Mouse (Mus musculus) spleen, adult 2 months (tissue): ENCODE measurements at regions not wholly inside any gene's neighbourhood (a gene's known extent, or its start where the extent isn't known, plus 50 kb on each side); places are given as distances from the start of the nearest gene placed in this dataset.

Source experiments
- DNase-seq, 2 experiments: peaks; one replicate each; pipeline versions ENCODE4 v3.0.0 to v3.0.0-alpha.2; 2012 to 2021; ENCODE audit warnings: low spot score in 2 of 2, low read depth in 1 of 2
- H3K27ac ChIP-seq: fragments of 200-500 bp; 2 replicates; pipeline ENCODE4 v1.5.1; 2012; ENCODE audit warnings: low read length, inconsistent platforms; ENCODE audit not compliant: insufficient read depth
- H3K27me3 ChIP-seq: fragments of 200-500 bp; 2 replicates; pipeline ENCODE4 v1.6.1; 2012; ENCODE audit warnings: mild to moderate bottlenecking, moderate library complexity, low read length, inconsistent platforms; ENCODE audit not compliant: control insufficient read depth, insufficient read depth
- H3K36me3 ChIP-seq: fragments of 200-500 bp; 2 replicates; pipeline ENCODE4 v1.6.1; 2012; ENCODE audit warnings: mild to moderate bottlenecking, low read length, inconsistent platforms; ENCODE audit not compliant: control insufficient read depth, insufficient read depth
- H3K4me1 ChIP-seq: fragments of 200-500 bp; 2 replicates; pipeline ENCODE4 v1.6.1; 2011; ENCODE audit warnings: inconsistent platforms; ENCODE audit not compliant: control insufficient read depth, insufficient read depth, insufficient read length
- H3K4me3 ChIP-seq: fragments of 200-500 bp; 2 replicates; pipeline ENCODE4 v1.5.1; 2011; ENCODE audit warnings: mild to moderate bottlenecking, inconsistent platforms; ENCODE audit not compliant: insufficient read depth, insufficient read length; ENCODE audit errors: extremely low read depth
- CTCF ChIP-seq: fragments of 200-500 bp; IDR thresholded peaks from 2 replicates; pipeline ENCODE4 v1.5.1; 2011; ENCODE audit warnings: mild to moderate bottlenecking, inconsistent platforms; ENCODE audit not compliant: insufficient read depth, insufficient read length, insufficient replicate concordance; ENCODE audit errors: extremely low read depth
- POLR2A ChIP-seq: fragments of 200-500 bp; IDR thresholded peaks from 2 replicates; pipeline ENCODE4 v1.6.1; 2011; ENCODE audit warnings: low read depth, low read length, inconsistent platforms
- WGBS: fragments of 180-500 bp; shearing (Covaris S2); methylation state at CpG from one replicate; pipeline ENCODE4 v1.1.7; 2018; 5-methylcytosine and 5-hydroxymethylcytosine counted together

DNA sequence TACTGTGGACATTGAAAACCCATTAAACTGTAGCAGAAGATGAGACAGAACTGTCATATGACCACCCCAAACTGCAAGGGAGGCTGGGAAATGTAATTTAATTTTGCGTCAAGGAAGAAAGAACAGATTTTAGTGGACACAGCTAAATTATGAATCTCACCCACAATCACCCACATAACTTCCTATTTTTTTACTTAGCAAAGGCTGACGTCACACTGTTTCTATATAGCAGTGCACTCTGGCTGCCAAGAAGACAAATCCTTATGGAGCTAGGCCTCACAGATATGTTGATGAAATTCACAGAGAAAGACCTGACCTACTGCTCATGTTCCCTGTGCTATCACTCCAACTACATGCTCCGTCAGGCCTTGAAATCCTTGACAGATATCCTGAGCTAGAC is 118.5 kb upstream of the Lmo4 start:
- Histone ChIP-seq H3K36me3 (no peaks in the 10 kb centered on the region), H3K4me1 (no peaks in the 10 kb centered on the region), H3K4me3 (no peak overlapping the region), H3K27me3 (no peaks in the 10 kb centered on the region), H3K27ac (no peak overlapping the region)
- no peak for DNase-seq
- 89% methylated on average over 3 of the region's 3 CpGs for WGBS
- TF ChIP-seq POLR2A, result no peak
- no peak for TF ChIP-seq CTCF

DNA sequence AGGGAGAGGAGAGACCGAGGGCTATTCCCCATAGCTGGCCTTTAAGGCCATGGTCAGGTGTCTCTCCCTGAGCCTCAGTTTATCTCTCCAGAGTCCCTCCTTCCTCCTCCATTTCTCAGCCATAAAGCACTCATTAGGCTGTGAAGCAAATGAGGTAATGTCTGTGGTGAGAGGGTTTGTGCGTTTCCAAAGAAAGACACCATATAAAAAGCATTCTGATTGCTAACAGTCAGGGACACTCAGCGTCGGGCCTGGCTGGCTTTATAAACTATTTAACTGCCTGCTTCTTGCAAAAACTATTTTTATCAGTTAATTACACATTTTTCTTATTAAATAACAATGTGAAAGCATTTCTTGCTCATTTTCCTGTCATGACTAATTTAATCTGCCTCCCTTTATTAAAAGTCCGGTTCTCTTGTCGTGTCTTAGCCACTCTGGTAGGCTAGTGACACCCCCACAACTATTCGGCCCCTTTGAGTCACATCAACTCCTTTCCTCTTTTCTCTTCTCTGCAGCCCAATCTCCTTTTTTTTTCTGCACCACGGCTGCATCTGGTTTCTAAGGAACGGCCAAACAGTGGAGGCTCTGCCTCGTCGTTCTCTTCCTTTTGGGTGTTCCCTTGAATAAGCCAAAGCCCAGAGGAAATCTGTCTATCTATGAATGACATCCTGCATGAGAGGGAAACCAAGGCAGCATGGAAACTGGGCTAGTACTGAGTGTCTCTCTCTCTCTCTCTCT is 114.6 kb upstream of the Lmo4 start:
- H3K36me3 ChIP-seq, result no peaks in the 10 kb centered on the region
- H3K4me1 ChIP-seq, result no peaks in the 10 kb centered on the region
- no peak for TF ChIP-seq CTCF
- TF ChIP-seq POLR2A, result no peak
- H3K27me3 ChIP-seq, result no peaks in the 10 kb centered on the region
- WGBS, result 72% methylated on average over 11 of the region's 11 CpGs
- H3K27ac ChIP-seq, result no peak overlapping the region
- H3K4me3 ChIP-seq, result no peak overlapping the region
- DNase-seq, result no peak

DNA sequence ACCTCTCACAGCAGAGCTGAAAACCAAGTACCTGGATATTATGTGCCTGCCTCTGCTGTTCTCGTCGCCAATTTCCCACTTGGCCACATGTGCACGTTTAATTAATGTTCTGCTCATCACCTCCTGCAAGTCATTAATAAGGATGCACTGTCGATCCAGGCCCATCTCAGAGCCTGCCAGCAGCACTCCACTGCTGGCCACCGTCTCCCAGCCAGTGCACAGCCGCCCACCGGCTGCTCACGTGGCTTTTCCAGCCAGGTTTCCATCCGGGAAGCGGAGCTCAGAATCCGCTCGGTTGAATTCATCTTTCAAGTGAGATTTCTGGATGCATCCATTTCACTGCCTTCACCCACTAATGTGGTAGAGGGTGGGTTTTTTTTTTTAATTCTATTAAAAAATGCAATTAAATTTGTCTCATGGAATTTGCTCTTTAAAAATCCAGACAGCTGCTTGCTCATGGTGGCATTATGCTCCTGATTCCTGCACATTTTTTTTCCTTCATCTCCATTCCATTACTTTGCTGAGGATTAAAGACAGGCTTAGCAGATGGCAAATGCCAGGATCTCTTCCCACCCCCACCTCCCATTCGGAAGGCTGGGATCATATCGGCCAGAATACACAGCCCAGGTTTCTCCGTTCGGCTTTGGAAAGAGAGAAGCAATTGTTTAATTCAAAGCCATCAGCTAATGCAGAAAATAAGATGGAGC is 113.9 kb upstream of the Lmo4 start:
- no peaks in the 10 kb centered on the region for H3K36me3 ChIP-seq
- H3K27ac ChIP-seq, result no peak overlapping the region
- no peaks in the 10 kb centered on the region for H3K4me1 ChIP-seq
- DNase-seq, result no peak
- H3K4me3 ChIP-seq, result no peak overlapping the region
- no peak for TF ChIP-seq POLR2A
- no peak for TF ChIP-seq CTCF
- no peaks in the 10 kb centered on the region for H3K27me3 ChIP-seq
- WGBS, result 92% methylated on average over 16 of the region's 16 CpGs

DNA sequence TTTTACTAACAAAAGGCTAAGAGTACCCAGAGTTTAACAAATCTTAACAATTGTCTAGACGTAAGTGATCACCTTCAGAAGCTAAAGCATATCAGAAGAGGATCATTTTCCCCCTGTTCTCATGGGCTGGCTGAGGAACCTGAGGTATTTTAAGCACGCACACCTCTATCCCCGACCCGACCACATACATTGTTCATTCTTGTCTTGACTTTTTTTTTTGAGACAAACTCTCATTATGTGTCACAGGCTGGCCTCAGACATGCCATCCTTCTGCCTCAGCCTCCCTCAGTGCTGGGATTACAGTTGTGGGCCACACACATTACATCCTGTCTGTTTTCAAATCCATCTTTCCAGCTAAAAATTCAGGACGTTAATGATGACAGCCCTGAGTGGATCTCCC is 105.7 kb upstream of the Lmo4 start:
- 81% methylated on average over 5 of the region's 5 CpGs for WGBS
- Histone ChIP-seq H3K4me1 (no peaks in the 10 kb centered on the region), H3K4me3 (no peak overlapping the region), H3K27ac (no peak overlapping the region), H3K36me3 (no peaks in the 10 kb centered on the region), H3K27me3 (no peaks in the 10 kb centered on the region)
- no peak for DNase-seq
- TF ChIP-seq POLR2A, result no peak
- TF ChIP-seq CTCF, result no peak

DNA sequence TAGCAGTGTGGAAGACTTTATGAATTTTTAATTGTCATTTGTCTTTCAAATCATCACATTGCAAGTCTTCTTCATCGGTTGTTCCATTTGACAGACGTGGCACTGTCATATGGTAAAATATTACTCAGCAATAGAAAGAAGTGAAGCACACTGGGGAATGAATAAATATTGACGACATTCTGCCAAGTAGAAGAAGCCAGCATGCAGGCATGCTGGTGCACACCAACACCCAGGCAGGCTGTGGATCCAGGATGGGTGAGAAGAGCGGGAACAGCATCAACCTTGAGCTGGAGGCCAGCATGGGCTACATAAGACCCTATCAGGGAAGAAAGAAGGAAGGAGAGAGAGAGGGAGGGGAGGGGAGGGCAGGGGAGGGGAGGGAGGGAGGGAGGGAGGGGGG is 103.6 kb upstream of the Lmo4 start:
- WGBS, result 90% methylated on average over 4 of the region's 4 CpGs
- TF ChIP-seq POLR2A, result no peak
- TF ChIP-seq CTCF, result no peak
- no peak for DNase-seq

DNA sequence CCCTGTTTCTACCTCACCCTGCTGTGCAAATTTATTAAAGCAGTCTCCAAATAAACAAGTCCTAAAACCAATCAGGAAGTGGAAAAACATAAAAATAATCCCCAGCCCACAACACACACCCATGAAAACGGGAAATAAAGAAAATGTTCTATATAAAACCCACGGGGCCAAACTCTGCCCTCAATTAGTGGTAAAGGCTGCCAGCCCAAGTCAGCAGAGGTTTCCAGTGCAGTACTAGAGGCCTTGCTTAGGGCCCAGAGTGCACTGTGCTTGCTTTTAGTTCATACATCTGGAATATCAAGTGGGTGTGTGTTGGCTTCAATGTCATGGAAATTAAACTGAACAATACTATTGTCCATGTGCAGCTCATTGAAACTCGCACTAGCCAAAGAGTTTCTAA is 102.5 kb upstream of the Lmo4 start:
- TF ChIP-seq POLR2A, result no peak
- no peak for TF ChIP-seq CTCF
- no peak for DNase-seq
- no peaks in the 10 kb centered on the region for H3K4me1 ChIP-seq
- 41% methylated on average over 3 of the region's 3 CpGs for WGBS
- no peak overlapping the region for H3K4me3 ChIP-seq
- H3K36me3 ChIP-seq, result no peaks in the 10 kb centered on the region
- H3K27me3 ChIP-seq, result no peaks in the 10 kb centered on the region
- no peak overlapping the region for H3K27ac ChIP-seq

More for the DNA sequence above, 103.6 kb upstream of the Lmo4 start:
- H3K36me3 ChIP-seq, result no peaks in the 10 kb centered on the region
- no peak overlapping the region for H3K27ac ChIP-seq
- no peak overlapping the region for H3K4me3 ChIP-seq
- no peaks in the 10 kb centered on the region for H3K27me3 ChIP-seq
- no peaks in the 10 kb centered on the region for H3K4me1 ChIP-seq

DNA sequence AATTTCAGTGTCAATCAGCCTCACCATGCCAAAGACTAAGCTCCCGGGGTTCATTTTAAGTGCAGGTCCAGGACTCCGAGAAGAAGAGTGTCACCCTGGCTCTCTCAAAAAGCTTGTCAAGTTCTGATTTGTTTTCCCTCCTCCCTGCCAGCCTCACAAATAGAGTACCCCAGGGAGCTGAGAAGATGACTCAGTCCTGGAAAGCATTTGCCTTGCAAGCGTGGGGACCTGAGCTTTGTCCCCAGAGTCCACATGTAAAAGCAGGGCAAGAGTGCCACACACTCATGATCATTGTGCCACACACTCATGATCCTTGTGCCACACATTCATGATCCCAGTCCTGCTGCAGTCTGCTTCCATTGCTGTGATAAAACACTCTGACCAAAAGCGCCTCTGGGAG is 100.4 kb upstream of the Lmo4 start:
- Histone ChIP-seq H3K36me3 (no peaks in the 10 kb centered on the region), H3K4me1 (no peaks in the 10 kb centered on the region), H3K4me3 (no peak overlapping the region), H3K27ac (no peak overlapping the region), H3K27me3 (no peaks in the 10 kb centered on the region)
- no peak for DNase-seq
- 88% methylated on average over 4 of the region's 4 CpGs for WGBS
- TF ChIP-seq CTCF, result no peak
- no peak for TF ChIP-seq POLR2A
